Mouse (Mus musculus) liver, adult 2 months (tissue): ENCODE results near the gene Ptpn14.

Experiments
- CTCF ChIP-seq: fragments of 200-500 bp; IDR thresholded peaks from 2 replicates; pipeline ENCODE4 v1.5.1; 2011; ENCODE audit warnings: low read depth, low read length, control low read depth
- POLR2A ChIP-seq: fragments of 200-500 bp; IDR thresholded peaks from 2 replicates; pipeline ENCODE4 v1.6.1; 2011; ENCODE audit warnings: low read length, control low read depth; ENCODE audit not compliant: insufficient read depth; ENCODE audit errors: extremely low read depth

DNA sequence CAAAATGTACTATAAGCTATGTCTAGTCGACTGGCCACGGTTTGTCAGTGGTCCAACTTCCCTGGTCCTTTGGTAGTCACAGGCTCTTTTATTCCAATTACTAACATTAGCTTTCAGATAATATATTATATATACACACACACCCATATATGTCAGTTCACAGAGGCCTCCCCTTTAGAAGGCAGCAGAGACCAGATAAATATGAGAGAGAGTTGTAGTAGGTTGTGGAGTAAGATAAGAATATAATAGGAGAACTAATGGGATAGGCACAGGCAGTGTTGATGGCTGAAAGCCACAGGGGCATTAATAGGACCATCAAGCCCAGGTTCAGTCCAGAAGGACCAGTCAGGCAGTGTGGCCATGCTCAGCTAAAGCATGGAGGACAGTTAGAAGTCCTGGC lies 80.4 kb downstream of the Ptpn14 start:
- TF ChIP-seq CTCF, result no peak
- no peak for TF ChIP-seq POLR2A
